Mouse (Mus musculus): ENCODE data around the gene Dcun1d3. TPM values are rescaled to one million over a fixed set of nuclear protein-coding genes. Genes with fewer than 3 reads are reported as not detected.

The Dcun1d3 gene
- 3.1 and 4.4 TPM in 2 replicates for polyA plus RNA-seq (2012)

DNA sequence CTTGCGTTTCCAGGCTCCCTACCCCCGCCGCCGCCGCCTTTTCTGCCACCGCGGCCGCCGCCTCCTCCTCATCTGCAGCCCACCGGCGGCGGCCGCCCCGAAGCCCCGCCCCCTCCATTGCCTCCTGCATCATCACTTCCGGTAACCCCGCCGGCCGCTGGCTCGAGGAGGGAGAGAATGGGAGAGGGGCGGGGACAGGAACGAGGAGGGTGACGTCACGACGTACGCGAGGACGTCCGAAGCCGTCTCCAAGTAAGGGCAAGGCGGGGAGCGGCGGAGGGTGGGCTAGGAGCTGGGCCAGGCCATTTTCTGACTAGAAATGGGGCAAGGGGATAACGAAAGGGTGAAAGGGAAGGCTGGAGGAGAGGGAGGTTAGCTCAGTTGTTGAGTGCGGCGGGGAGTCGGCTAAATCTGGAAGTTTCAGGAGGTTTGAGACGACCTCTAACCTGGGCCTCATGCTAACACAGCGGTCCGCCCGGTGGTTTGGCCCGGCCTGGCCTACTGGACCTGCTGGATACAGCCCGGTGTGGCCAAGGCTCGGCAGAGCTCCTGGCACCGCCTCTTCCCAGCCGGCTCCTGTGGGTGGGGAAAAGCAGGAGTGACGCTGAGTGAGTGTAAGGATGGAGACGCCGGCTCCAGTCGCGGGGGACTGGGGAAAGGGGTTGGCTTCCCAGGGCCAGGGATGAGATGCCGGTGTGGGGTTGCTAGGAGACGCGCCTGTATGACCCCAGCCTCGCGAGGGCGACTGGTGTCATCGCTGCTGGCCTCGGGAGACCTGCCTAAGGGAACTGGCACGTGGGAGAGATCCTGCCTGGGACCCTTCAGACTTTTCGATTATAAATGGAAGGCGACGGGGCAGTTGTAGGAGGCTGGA lies at the start of gene Dcun1d3, which contains the start of gene Lyrm1:
Gene Dcun1d3 (minus strand): TSS at position 660 of the 874 bp plus-strand sequence.
Gene Lyrm1 (plus strand): TSS at position 223 of the 874 bp plus-strand sequence.
- no peak for TF ChIP-seq GATA1 (IDR thresholded peaks at IDR 0.05; ENCODE audit: low read length)

DNA sequence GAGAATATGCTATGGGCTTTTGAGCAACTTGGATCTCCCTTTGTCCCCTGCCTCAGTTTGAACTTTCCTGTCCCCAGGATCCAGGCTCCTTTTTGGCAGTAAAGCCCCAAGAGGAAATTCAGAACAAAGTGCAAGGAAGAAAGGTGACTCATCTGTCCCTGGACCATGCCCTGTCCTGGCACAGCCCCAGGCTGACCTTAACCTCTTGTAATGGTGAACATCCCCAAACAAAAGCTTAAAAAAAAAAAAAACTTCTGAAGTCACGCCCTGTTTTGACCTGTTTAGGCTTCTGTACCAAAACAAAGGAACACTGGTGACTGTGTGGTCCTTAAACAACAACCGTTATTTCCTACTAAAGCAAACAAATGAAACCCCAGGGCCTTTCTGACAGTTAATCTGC lies 45.5 kb upstream of the Dcun1d3 start:
- no peak for TF ChIP-seq GATA1 (IDR thresholded peaks at IDR 0.05; ENCODE audit: low read length)

DNA sequence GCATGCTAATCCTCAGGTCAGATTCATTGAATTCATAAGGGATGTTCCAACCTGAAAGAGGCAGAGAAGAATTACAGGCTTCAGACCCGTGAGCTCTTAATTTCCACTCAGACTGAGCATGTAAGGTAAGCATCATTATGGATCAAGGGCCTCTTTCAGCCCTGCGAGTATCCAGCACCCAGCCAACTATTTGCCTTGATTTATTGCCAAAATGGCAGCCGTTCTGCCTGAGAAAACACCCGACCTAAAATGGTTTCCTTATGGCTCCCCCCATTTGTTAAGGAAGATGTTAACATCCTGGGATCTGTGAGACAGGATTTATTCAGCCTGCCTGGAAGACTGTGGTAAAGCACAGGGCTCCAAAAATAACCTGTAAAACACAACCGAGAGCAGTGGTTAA lies 40.9 kb upstream of the Dcun1d3 start:
- no peak for TF ChIP-seq GATA1 (IDR thresholded peaks at IDR 0.05; ENCODE audit: low read length)

DNA sequence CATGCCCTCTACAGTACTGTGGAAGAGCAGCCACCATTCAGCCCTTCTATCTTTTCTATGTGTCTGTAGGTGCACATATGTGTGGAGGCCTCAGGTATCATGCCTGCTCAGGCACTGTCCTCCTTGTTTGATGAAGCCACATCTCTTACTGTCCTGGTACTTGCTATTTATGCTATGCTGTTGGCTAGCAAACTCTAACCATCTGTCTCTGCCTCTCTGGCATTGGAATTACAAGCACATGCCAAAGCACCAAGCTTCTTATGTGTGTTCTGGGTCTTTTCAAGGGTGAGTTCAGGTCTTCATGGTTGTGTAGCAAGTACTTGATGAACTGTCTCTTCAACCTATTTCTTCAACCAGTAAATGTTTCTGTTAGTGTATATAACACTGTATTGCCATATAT lies 40.2 kb upstream of the Dcun1d3 start:
- no peak for TF ChIP-seq GATA1 (IDR thresholded peaks at IDR 0.05; ENCODE audit: low read length)

DNA sequence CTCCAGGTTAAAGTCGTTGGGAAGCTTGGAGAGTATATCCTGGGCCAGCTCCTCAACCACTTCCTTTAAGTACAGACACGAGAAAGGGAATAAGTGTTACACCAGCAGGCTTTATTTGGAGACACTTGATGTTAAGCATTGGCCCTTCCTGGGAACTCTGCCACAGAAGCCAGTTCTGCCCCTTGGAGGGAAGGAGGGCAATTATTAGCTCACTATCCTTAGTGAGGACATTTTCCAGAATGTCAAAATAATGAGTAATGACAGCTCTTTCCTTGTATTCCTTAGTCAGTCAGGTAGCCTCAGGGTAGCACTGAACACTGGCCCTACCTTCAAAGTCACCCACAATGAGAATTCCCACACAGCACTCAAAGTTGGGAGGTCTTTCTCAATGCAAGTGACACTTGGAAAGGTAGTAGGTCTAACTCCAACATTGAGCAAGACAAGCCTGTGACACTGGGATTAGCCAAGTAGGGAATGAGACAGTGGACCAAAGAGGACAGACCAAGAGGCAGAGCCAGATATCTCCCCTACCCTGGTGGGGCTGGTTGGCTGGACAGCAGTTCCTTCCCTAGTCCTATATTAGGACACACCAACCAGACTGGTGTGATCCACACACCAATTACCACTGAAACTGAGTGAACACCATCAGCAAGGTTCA lies 32.8 kb upstream of the Dcun1d3 start:
- TF ChIP-seq GATA1 (IDR thresholded peaks at IDR 0.05; ENCODE audit: low read length), result no peak

DNA sequence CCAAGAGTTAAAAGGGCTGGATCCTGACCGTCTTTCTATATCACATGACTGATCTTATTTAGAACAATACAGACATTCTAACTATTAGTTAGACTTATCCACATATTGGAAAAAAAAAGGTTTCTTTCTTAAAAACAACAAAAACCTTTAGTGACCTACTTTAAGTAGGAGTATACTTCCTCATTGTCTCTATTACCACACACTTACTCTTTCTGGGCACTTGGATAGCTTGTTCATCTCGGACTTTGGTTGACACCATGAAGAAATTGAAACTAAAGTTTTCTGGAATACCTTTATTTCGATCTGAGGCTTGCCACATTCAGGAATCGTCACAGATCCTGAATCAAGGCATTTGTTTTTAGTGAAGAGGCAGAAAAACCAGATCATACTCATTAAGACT lies 25.0 kb upstream of the Dcun1d3 start:
- TF ChIP-seq GATA1 (IDR thresholded peaks at IDR 0.05; ENCODE audit: low read length), result no peak

DNA sequence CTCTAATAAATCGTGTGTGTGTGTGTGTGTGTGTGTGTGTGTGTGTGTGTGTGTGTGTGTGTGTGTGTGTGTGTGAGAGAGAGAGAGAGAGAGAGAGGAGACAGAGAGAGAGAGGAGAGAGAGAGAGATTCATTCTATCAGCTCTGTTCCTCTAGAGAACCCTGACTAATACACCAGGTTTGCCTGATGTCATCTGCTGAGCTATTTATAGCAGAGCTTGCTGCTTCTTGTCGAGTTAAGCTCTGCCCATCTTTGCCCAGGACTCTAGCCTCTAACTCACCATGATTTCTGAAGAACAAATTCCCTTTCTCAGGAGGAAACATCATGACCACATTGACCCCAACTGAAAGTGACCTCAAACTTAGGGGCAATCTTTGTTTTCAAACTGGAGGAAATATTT lies 24.4 kb upstream of the Dcun1d3 start:
- TF ChIP-seq GATA1 (IDR thresholded peaks at IDR 0.05; ENCODE audit: low read length), result no peak

DNA sequence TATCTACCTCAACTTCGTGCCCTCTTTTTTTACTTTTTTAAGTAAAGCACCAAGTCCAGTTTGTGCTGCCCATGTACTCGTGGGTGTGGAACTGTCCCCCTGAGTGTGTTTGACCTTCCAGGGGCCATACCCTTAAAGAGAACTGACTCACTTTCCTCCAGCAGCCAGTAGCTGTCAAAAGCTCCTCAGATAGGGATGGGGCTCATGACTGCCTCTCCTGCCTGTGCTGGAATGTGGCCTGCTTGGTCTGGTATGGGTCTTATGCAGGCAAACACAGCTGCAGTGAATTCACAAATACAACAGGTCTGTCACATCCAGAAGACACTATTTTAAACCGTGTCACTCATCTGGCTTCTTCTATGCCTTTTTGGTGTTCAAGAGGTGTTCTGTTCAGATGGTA lies 15.6 kb upstream of the Dcun1d3 start:
- TF ChIP-seq GATA1 (IDR thresholded peaks at IDR 0.05; ENCODE audit: low read length), result no peak

DNA sequence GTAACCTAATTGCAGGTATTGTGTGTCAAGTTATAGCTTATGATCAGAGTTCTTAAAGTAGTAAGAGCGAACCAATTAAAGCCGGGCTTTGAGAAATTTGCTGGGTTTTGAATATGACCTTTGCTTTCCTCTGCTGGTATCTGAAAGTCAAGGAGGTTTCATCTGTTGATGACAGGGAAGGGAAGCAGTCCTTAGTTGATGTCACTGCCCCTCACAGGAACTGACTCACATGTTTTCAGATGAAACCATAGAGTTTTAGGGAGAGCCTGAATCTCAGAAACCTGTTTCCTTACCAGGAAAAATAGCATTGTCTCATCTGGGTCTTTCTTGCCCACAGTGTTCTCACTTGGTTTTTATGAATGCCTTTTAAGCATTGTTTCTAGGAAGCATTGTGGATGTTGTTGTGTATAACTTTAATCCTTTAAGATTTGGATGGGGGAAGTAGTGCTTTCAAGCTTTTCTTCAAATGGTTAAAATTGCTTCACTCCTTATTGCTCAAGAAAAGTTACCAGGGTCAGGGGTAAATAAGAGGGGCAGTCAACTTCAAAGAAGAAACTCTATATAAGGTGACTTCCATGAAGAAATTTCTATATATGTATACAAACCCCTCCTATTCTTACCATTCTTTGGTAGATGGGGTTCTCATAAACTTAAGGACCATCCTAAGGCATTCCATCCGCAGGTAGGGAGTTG lies 10.6 kb upstream of the Dcun1d3 start:
- TF ChIP-seq GATA1 (IDR thresholded peaks at IDR 0.05; ENCODE audit: low read length), result no peak

DNA sequence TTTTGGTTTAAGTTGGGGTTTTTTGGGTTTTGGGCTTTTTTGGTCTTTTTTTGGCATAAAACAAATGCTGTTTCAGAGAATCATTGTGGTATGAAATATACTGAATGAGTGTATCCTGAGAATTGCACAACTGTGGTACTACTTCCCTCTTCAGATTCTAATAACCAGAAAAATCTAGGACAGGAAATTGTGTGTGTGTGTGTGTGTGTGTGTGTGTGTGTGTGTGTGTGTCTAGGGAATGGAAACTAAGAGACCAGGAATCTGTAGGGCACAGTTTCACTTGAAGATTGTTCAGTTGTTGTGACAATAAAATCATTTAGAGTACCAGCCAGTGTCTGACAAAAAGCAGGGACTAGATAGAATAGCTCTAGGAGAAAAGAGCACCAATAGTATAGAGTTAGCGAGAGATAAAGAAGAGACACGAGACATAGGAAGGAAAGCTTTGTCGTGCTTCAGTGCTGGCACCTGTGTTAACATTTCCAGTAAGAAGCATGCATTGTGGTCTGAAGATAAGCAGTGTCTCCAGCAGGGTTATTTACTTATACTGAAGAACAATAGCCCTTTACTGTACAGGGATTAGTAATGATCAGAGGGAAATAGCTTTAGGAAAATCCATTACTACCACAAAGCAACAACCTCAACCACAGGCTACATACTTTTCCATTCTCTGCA lies 3.4 kb upstream of the Dcun1d3 start:
- TF ChIP-seq GATA1 (IDR thresholded peaks at IDR 0.05; ENCODE audit: low read length), result no peak

DNA sequence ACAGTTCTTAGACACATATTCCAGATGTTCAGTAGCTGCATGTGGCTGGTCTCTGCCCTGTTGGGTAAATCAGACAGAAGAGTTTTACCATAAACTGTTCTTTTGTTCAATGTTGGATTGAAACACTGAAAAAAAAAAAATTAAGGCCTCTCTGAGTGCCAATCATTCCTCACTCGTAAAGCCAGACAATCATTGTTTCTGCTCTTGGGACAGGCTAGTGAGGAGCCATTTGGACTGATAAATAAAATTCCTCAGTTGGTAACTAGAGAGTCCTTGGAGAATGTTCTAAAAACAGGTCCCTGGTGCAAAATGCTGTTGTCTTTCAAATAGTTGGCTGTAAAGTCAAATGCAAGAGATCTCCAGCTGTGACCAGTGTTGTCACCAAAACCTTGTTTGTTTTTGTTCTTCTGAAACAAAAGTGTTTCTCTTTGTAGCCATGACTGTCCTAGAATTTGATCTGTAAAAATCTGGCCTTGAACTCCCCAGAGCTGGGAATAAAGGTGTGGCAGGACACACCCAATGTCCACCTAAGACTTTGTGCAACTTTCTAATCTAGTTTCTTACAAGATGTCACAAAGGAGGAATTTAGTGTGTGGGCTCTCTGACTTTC lies 2.3 kb upstream of the Dcun1d3 start:
- no peak for TF ChIP-seq GATA1 (IDR thresholded peaks at IDR 0.05; ENCODE audit: low read length)

DNA sequence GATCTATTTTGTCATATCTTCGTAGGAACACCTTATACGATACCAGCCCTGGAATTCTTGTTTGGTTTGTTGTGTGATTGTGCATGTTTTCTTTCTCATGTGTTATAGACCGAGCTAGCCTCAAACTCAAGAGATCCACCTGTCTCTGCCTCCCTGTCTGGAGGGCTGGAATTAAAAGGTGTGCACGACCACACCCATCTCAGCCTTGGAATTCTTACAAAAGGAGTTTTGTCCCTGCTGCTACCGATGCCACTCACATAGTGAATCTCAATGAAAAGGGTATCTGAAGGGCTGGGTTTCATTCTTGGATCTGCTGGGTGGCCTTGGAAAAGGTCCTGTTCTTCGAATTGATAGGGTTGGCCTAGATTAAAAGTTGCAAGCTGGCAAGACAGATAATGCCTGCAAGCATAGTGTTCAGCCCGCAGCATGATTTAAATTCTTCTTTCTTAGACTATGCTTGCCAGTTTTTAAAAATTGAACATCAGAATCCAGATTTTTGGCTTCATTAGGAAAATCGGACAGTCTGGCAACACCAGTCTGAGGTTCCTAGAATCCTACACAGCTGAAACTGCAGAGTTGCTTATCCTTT lies 1.5 kb upstream of the Dcun1d3 start:
- TF ChIP-seq GATA1 (IDR thresholded peaks at IDR 0.05; ENCODE audit: low read length), result no peak

DNA sequence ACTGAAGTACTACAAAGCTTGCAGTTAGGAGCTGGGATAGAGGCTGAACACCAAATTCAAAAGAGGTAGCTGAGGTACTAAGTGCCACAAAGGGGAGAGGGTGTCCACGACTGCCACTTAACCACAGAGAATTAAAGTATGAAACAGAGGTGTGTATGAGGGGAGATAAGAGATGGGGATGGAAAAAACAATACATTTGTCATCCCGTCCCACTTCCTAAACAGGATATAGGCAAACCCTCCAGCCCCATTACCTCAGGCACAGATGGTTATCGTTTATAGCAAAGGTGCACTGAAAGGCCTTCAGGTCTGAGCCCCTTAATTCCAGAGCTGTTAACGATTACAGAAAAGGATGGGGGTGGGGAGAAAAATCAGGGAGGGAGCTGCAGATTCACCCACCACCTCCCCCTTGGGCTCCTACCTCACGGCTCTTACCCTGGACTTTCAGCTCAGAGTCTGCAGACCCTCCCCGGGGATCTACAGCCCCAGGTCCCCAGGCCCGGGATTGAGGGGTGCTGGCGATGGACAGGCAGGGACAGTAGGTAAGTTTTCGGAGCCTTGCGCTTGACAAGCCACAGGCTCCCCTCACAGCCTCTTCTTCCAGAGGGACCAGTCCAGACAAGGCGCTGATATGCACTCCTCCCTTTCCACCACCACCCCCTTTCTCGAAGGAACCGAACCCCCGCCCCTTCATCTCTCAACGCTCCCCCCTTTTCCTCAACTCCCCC lies 1.1 kb downstream of the Dcun1d3 start:
- TF ChIP-seq GATA1 (IDR thresholded peaks at IDR 0.05; ENCODE audit: low read length), result no peak

DNA sequence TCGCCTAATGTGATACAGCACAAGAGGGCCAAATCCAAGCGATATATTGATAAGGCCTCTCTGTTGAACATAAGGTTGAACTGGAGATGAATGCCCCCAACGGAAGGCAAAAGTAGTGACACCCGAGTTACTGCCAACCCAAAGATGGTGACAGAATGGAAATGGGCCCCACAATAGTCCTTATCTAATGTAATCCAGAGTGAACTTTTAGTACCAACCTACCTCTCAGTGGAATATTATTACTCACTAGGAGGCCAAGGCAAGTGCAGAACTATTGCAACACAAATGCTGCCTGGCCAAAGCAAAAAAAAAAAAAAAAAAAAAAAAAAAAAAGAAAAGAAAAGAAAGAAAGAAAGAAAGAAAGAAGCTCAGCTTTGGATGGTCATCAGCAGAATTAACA lies 3.4 kb downstream of the Dcun1d3 start:
- no peak for TF ChIP-seq GATA1 (IDR thresholded peaks at IDR 0.05; ENCODE audit: low read length)

Measured in G1E-ER4 (cell line).